In genomic region chr11:117384235-117384634, GRCm38 (mm10) we compare ENCODE assay signal across 14 mouse cellular contexts.
DNase-seq lines count a peak whose midpoint lies in the region; ATAC-seq and TF ChIP-seq lines count a peak whose summit lies in the region.
"Had no signal": no experiment of that assay in that cellular context is flagged by ENCODE, and none has a peak within 500 bp of the region (broad histone marks: within the 10 kb centered on the region; RNA-seq: fewer than 3 reads in every experiment).

No protein-coding gene starts in this region.

- no peak for TF ChIP-seq EP300 in stomach, postnatal 0 days (optimal IDR thresholded peaks at IDR 0.05)

- ATAC-seq in heart, embryonic 16.5 days (replicated peaks; ENCODE audit: extremely low read depth, insufficient read depth, low FRiP score) = no peak; the same call in 1 of the 2 replicates
- ATAC-seq in stomach, embryonic 15.5 days (ENCODE audit: insufficient read depth, low FRiP score, low read depth) = no peak
- ATAC-seq in stomach, postnatal 0 days (ENCODE audit: low FRiP score, low TSS enrichment) = no peak
- no peak for ATAC-seq in stomach, embryonic 16.5 days (ENCODE audit: insufficient read depth, low FRiP score)
- no peak for ATAC-seq in CD4-positive, CD25-positive, alpha-beta regulatory T cell, adult 4 months

- WGBS in heart, embryonic 16.5 days = 8% methylated on average over 9 of the region's 9 CpGs
- 9% methylated on average over 9 of the region's 9 CpGs for WGBS in stomach, embryonic 15.5 days
- 16% methylated on average over 9 of the region's 9 CpGs for WGBS in stomach, postnatal 0 days
- 7% methylated on average over 9 of the region's 9 CpGs for WGBS in stomach, embryonic 16.5 days

- peak; percentile 9 for DNase-seq in gastrocnemius, postnatal 10 days
- DNase-seq in gastrocnemius, postnatal 4 days (ENCODE audit: low spot score in 2 of 2) = no peak
- DNase-seq in heart, adult 11 months = no peak
- DNase-seq in stomach, postnatal 0 days (ENCODE audit: low spot score) = no peak

- H3K36me3 ChIP-seq in heart, embryonic 16.5 days (ENCODE audit: control insufficient read depth, insufficient read depth) = no peaks in the 10 kb centered on the region
- no peaks in the 10 kb centered on the region for H3K36me3 ChIP-seq in stomach, embryonic 15.5 days
- no peaks in the 10 kb centered on the region for H3K36me3 ChIP-seq in stomach, postnatal 0 days (ENCODE audit: control insufficient read depth, insufficient read depth, low read length)
- H3K36me3 ChIP-seq in stomach, embryonic 16.5 days (ENCODE audit: control insufficient read depth, insufficient read depth, low read length) = no peaks in the 10 kb centered on the region
- H3K36me3 ChIP-seq: hindbrain, embryonic 10.5 days; lung, embryonic 15.5 days had no signal

- H3K9ac ChIP-seq in heart, embryonic 16.5 days (ENCODE audit: low read length) = peak overlapping the region; percentile 20; the same call in 1 of the 2 replicates
- no peak overlapping the region for H3K9ac ChIP-seq in stomach, embryonic 15.5 days
- no peak overlapping the region for H3K9ac ChIP-seq in stomach, postnatal 0 days (ENCODE audit: low read length)
- H3K9ac ChIP-seq in stomach, embryonic 16.5 days (ENCODE audit: low read length) = peak overlapping the region; percentile 3; the same call in 1 of the 2 replicates
- H3K9ac ChIP-seq: forebrain, embryonic 13.5 days; lung, embryonic 15.5 days had no signal

- peaks cover 5% of the 10 kb centered on the region; the same call in 1 of the 2 replicates for H3K4me1 ChIP-seq in heart, embryonic 16.5 days (ENCODE audit: control insufficient read depth, insufficient read depth, low read length)
- peaks cover 9% of the 10 kb centered on the region; the same call in 1 of the 2 replicates for H3K4me1 ChIP-seq in stomach, embryonic 15.5 days
- H3K4me1 ChIP-seq in stomach, postnatal 0 days (replicated peaks; ENCODE audit: control insufficient read depth, insufficient read depth) = no peaks in the 10 kb centered on the region
- peaks cover 5% of the 10 kb centered on the region; the same call in 1 of the 2 replicates for H3K4me1 ChIP-seq in stomach, embryonic 16.5 days (ENCODE audit: control insufficient read depth, insufficient read depth, low read length)

- no peak overlapping the region for H3K4me3 ChIP-seq in heart, embryonic 16.5 days (ENCODE audit: low read length)
- no peak overlapping the region for H3K4me3 ChIP-seq in stomach, embryonic 15.5 days (replicated peaks)
- H3K4me3 ChIP-seq in stomach, postnatal 0 days (ENCODE audit: low read depth, low read length) = no peak overlapping the region
- H3K4me3 ChIP-seq in stomach, embryonic 16.5 days (replicated peaks; ENCODE audit: low read length) = no peak overlapping the region
- H3K4me3 ChIP-seq: forebrain, embryonic 13.5 days; hindbrain, embryonic 10.5 days; lung, embryonic 15.5 days had no signal

- H3K9me3 ChIP-seq in heart, embryonic 16.5 days (replicated peaks; ENCODE audit: control insufficient read depth, low read length) = no peaks in the 10 kb centered on the region
- H3K9me3 ChIP-seq in stomach, embryonic 15.5 days = no peaks in the 10 kb centered on the region
- H3K9me3 ChIP-seq in stomach, postnatal 0 days (ENCODE audit: control insufficient read depth, low read length) = no peaks in the 10 kb centered on the region
- no peaks in the 10 kb centered on the region for H3K9me3 ChIP-seq in stomach, embryonic 16.5 days (replicated peaks; ENCODE audit: control insufficient read depth, low read length)
- H3K9me3 ChIP-seq: forebrain, embryonic 13.5 days; hindbrain, embryonic 10.5 days; lung, embryonic 15.5 days had no signal

- TF ChIP-seq CTCF in stomach, postnatal 0 days (IDR thresholded peaks at IDR 0.05; ENCODE audit: low read depth) = no peak

- H3K27ac ChIP-seq in heart, embryonic 16.5 days (ENCODE audit: low read length) = no peak overlapping the region
- peak overlapping the region; percentile 41; the same call in 1 of the 2 replicates for H3K27ac ChIP-seq in stomach, embryonic 15.5 days
- no peak overlapping the region for H3K27ac ChIP-seq in stomach, postnatal 0 days (replicated peaks)
- no peak overlapping the region for H3K27ac ChIP-seq in stomach, embryonic 16.5 days (ENCODE audit: low read length)
- H3K27ac ChIP-seq: forebrain, embryonic 13.5 days; hindbrain, embryonic 10.5 days; hindbrain, postnatal 0 days; lung, embryonic 15.5 days; macrophage had no signal

- peaks cover 6% of the 10 kb centered on the region; the same call in 1 of the 2 replicates for H3K27me3 ChIP-seq in heart, embryonic 16.5 days (ENCODE audit: control insufficient read depth, insufficient read depth, low read length)
- H3K27me3 ChIP-seq in stomach, embryonic 15.5 days (replicated peaks) = peaks cover 5% of the 10 kb centered on the region; the same call in 1 of the 2 replicates
- H3K27me3 ChIP-seq in stomach, postnatal 0 days (ENCODE audit: control insufficient read depth, insufficient read depth, low read length) = no peaks in the 10 kb centered on the region
- peaks cover 8% of the 10 kb centered on the region; the same call in 1 of the 2 replicates for H3K27me3 ChIP-seq in stomach, embryonic 16.5 days (ENCODE audit: control insufficient read depth, insufficient read depth, low read length)

- peak overlapping the region; percentile 29; the same call in 1 of the 2 replicates for H3K4me2 ChIP-seq in heart, embryonic 16.5 days (ENCODE audit: low read depth, low read length)
- H3K4me2 ChIP-seq in stomach, embryonic 15.5 days = no peak overlapping the region
- no peak overlapping the region for H3K4me2 ChIP-seq in stomach, postnatal 0 days (replicated peaks; ENCODE audit: low read depth)
- no peak overlapping the region for H3K4me2 ChIP-seq in stomach, embryonic 16.5 days (ENCODE audit: low read depth, low read length)
- H3K4me2 ChIP-seq: midbrain, embryonic 11.5 days had no signal

Comparison
In these comparisons a context has a peak if more than half of its experiments do, and no peak if none do; other contexts are left out.
1. H3K9ac ChIP-seq: peak in heart, embryonic 16.5 days (single experiment) and stomach, embryonic 16.5 days (single experiment); none in stomach, embryonic 15.5 days (single experiment) and stomach, postnatal 0 days (single experiment).